Mouse (Mus musculus) heart, embryonic 12.5 days (tissue): ENCODE data around the gene Npw. TPM values are rescaled to one million over a fixed set of nuclear protein-coding genes. Genes with fewer than 3 reads are reported as not detected.

Experiments
- ATAC-seq: fragments of 200-750 bp; cut with Nextera tagmentation; 2 replicates; pipeline ENCODE4 v1.8.0; 2017; ENCODE audit warnings: moderate TSS enrichment, moderate library complexity; ENCODE audit not compliant: insufficient number of reproducible peaks, low FRiP score
- H3K27ac ChIP-seq: fragments of 300-500 bp; sonication (generic); 2 replicates; pipeline ENCODE4 v1.5.1; 2016; ENCODE audit warnings: mild to moderate bottlenecking, moderate library complexity; ENCODE audit not compliant: poor library complexity, severe bottlenecking
- H3K27me3 ChIP-seq: fragments of 300-500 bp; sonication (generic); replicated peaks from 2 replicates; pipeline ENCODE4 v1.6.1; 2016; ENCODE audit warnings: mild to moderate bottlenecking, moderate library complexity
- H3K36me3 ChIP-seq: fragments of 300-500 bp; sonication (generic); 2 replicates; pipeline ENCODE4 v1.6.1; 2016; ENCODE audit warnings: mild to moderate bottlenecking, moderate library complexity
- H3K4me1 ChIP-seq: fragments of 300-500 bp; sonication (generic); replicated peaks from 2 replicates; pipeline ENCODE4 v1.6.1; 2016; ENCODE audit warnings: mild to moderate bottlenecking
- H3K4me2 ChIP-seq: fragments of 300-500 bp; sonication (generic); 2 replicates; pipeline ENCODE4 v1.6.1; 2016; ENCODE audit warnings: mild to moderate bottlenecking, moderate library complexity
- H3K4me3 ChIP-seq: fragments of 300-500 bp; sonication (generic); 2 replicates; pipeline ENCODE4 v1.5.1; 2016; ENCODE audit warnings: mild to moderate bottlenecking
- H3K9ac ChIP-seq: fragments of 300-500 bp; sonication (generic); 2 replicates; pipeline ENCODE4 v1.6.1; 2016; ENCODE audit warnings: mild to moderate bottlenecking, moderate library complexity
- H3K9me3 ChIP-seq: fragments of 300-500 bp; sonication (generic); replicated peaks from 2 replicates; pipeline ENCODE4 v1.6.1; 2016; ENCODE audit warnings: mild to moderate bottlenecking, moderate library complexity
- WGBS: fragments of 180-500 bp; shearing (Covaris S2); methylation state at CpG from one replicate; pipeline ENCODE4 v1.1.7; 2016; 5-methylcytosine and 5-hydroxymethylcytosine counted together
- polyA plus RNA-seq: library from polyadenylated mRNA; unstranded; fragments of >200 nt; fragmentation: Nextera tagmentation; extraction: Ambion mirVana; gene quantifications from 2 replicates; pipeline ENCODE4 v1.2.1, GENCODE M21; 2016

Npw gene
- polyA plus RNA-seq, 1 experiment from 2014 or later, result not detected

GRCm38 (mm10) chr17:24692385-24692784, 34.1 kb upstream of the Npw start:
- H3K27me3 ChIP-seq, result peaks cover 47% of the 10 kb centered on the region
- no peaks in the 10 kb centered on the region for H3K9me3 ChIP-seq
- peaks cover 14% of the 10 kb centered on the region for H3K36me3 ChIP-seq
- H3K4me2 ChIP-seq, result no peak overlapping the region
- no peak overlapping the region for H3K4me3 ChIP-seq
- no peak overlapping the region for H3K27ac ChIP-seq
- H3K4me1 ChIP-seq, result peaks cover 28% of the 10 kb centered on the region
- ATAC-seq, result no peak
- WGBS, result 81% methylated on average over 5 of the region's 5 CpGs
- no peak overlapping the region for H3K9ac ChIP-seq

- H3K27me3 ChIP-seq, result peaks cover 66% of the 10 kb centered on the region
- ATAC-seq, result no peak
- peak within 1 kb of the TSS; percentile 57 for H3K4me3 ChIP-seq
- H3K4me1 ChIP-seq, result peaks cover 22% of the 10 kb centered on the region
- peaks cover 14% of the 10 kb centered on the region for H3K36me3 ChIP-seq
- no peak within 1 kb of the TSS for H3K27ac ChIP-seq
- H3K9me3 ChIP-seq, result no peaks in the 10 kb centered on the region
- WGBS, result under 1% methylated on average over 41 of the region's 55 CpGs
- H3K9ac ChIP-seq, result peak within 1 kb of the TSS; percentile 64
- peak within 1 kb of the TSS; percentile 86 for H3K4me2 ChIP-seq
Measured at GRCm38 (mm10) chr17:24689251-24690081, 31.2 kb upstream of the Npw start, which contains the start of gene Syngr3. Gene Syngr3 (minus strand): TSS chr17:24689955.

- no peak for ATAC-seq
- peak overlapping the region; percentile 36 for H3K4me3 ChIP-seq
- 19% methylated on average over 23 of the region's 23 CpGs for WGBS
- peaks cover 63% of the 10 kb centered on the region for H3K27me3 ChIP-seq
- 0 out of 2 replicates have a peak overlapping the region, but pooled peaks have one; percentile 30 for H3K9ac ChIP-seq
- peaks cover 22% of the 10 kb centered on the region for H3K4me1 ChIP-seq
- peak overlapping the region; percentile 61 for H3K4me2 ChIP-seq
- peaks cover 6% of the 10 kb centered on the region for H3K36me3 ChIP-seq
- H3K9me3 ChIP-seq, result no peaks in the 10 kb centered on the region
- H3K27ac ChIP-seq, result no peak overlapping the region
Measured at GRCm38 (mm10) chr17:24687599-24687998, 29.3 kb upstream of the Npw start.

GRCm38 (mm10) chr17:24687146-24687595, 28.9 kb upstream of the Npw start:
- Histone ChIP-seq H3K4me2 (peak overlapping the region; percentile 61), H3K27ac (no peak overlapping the region), H3K36me3 (peaks cover 6% of the 10 kb centered on the region), H3K9ac (peak overlapping the region; percentile 30; the same call in 1 of the 2 replicates), H3K27me3 (peaks cover 59% of the 10 kb centered on the region), H3K4me3 (peak overlapping the region; percentile 36), H3K9me3 (no peaks in the 10 kb centered on the region), H3K4me1 (peaks cover 22% of the 10 kb centered on the region)
- ATAC-seq, result peak; percentile 67
- WGBS, result 2% methylated on average over 25 of the region's 25 CpGs

- no peak overlapping the region for H3K27ac ChIP-seq
- no peak overlapping the region for H3K9ac ChIP-seq
- H3K27me3 ChIP-seq, result peaks cover 58% of the 10 kb centered on the region
- H3K4me3 ChIP-seq, result 0 out of 2 replicates have a peak overlapping the region, but pooled peaks have one; percentile 2
- WGBS, result 25% methylated on average over 16 of the region's 16 CpGs
- peaks cover 22% of the 10 kb centered on the region for H3K4me1 ChIP-seq
- ATAC-seq, result peak; percentile 48; the same call in 1 of the 2 replicates
- no peaks in the 10 kb centered on the region for H3K9me3 ChIP-seq
- H3K36me3 ChIP-seq, result peaks cover 10% of the 10 kb centered on the region
- H3K4me2 ChIP-seq, result peak overlapping the region; percentile 53
Measured at GRCm38 (mm10) chr17:24686514-24686913, 28.3 kb upstream of the Npw start.

GRCm38 (mm10) chr17:24677500-24678080, 19.3 kb upstream of the Npw start:
- Histone ChIP-seq H3K27ac (no peak overlapping the region), H3K9ac (no peak overlapping the region), H3K9me3 (no peaks in the 10 kb centered on the region), H3K4me3 (no peak overlapping the region), H3K36me3 (peaks cover 62% of the 10 kb centered on the region), H3K4me1 (peaks cover 25% of the 10 kb centered on the region), H3K27me3 (no peaks in the 10 kb centered on the region), H3K4me2 (no peak overlapping the region)
- WGBS, result 89% methylated on average over 24 of the region's 24 CpGs
- no peak for ATAC-seq

GRCm38 (mm10) chr17:24676877-24677276, 18.6 kb upstream of the Npw start:
- Histone ChIP-seq H3K27ac (no peak overlapping the region), H3K27me3 (no peaks in the 10 kb centered on the region), H3K36me3 (peaks cover 55% of the 10 kb centered on the region), H3K4me3 (no peak overlapping the region), H3K9ac (no peak overlapping the region), H3K9me3 (no peaks in the 10 kb centered on the region), H3K4me1 (peaks cover 32% of the 10 kb centered on the region), H3K4me2 (no peak overlapping the region)
- no peak for ATAC-seq
- 92% methylated on average over 5 of the region's 5 CpGs for WGBS

GRCm38 (mm10) chr17:24676187-24676586, 17.9 kb upstream of the Npw start:
- H3K36me3 ChIP-seq, result peaks cover 49% of the 10 kb centered on the region
- H3K9me3 ChIP-seq, result no peaks in the 10 kb centered on the region
- H3K4me3 ChIP-seq, result no peak overlapping the region
- H3K27ac ChIP-seq, result no peak overlapping the region
- ATAC-seq, result no peak
- H3K4me2 ChIP-seq, result no peak overlapping the region
- peaks cover 39% of the 10 kb centered on the region for H3K4me1 ChIP-seq
- H3K9ac ChIP-seq, result no peak overlapping the region
- 67% methylated on average over 2 of the region's 2 CpGs for WGBS
- no peaks in the 10 kb centered on the region for H3K27me3 ChIP-seq

GRCm38 (mm10) chr17:24674277-24674676, 16.0 kb upstream of the Npw start:
- Histone ChIP-seq H3K4me3 (no peak overlapping the region), H3K9me3 (no peaks in the 10 kb centered on the region), H3K27ac (no peak overlapping the region), H3K4me2 (no peak overlapping the region), H3K27me3 (no peaks in the 10 kb centered on the region), H3K9ac (0 out of 2 replicates have a peak overlapping the region, but pooled peaks have one; percentile 0), H3K36me3 (peaks cover 30% of the 10 kb centered on the region), H3K4me1 (peaks cover 49% of the 10 kb centered on the region)
- 60% methylated on average over 7 of the region's 7 CpGs for WGBS
- no peak for ATAC-seq

- no peak for ATAC-seq
- H3K27me3 ChIP-seq, result no peaks in the 10 kb centered on the region
- peaks cover 55% of the 10 kb centered on the region for H3K4me1 ChIP-seq
- no peak overlapping the region for H3K9ac ChIP-seq
- no peaks in the 10 kb centered on the region for H3K9me3 ChIP-seq
- no peak overlapping the region for H3K27ac ChIP-seq
- no peak overlapping the region for H3K4me3 ChIP-seq
- WGBS, result 25% methylated on average over 5 of the region's 5 CpGs
- peaks cover 9% of the 10 kb centered on the region for H3K36me3 ChIP-seq
- H3K4me2 ChIP-seq, result peak overlapping the region; percentile 26
Measured at GRCm38 (mm10) chr17:24672141-24672540, 13.9 kb upstream of the Npw start.

GRCm38 (mm10) chr17:24671346-24671745, 13.1 kb upstream of the Npw start:
- Histone ChIP-seq H3K9ac (peak overlapping the region; percentile 98; the same call in 1 of the 2 replicates), H3K27ac (no peak overlapping the region; the same call in 1 of the 2 replicates), H3K36me3 (peaks cover under 1% of the 10 kb centered on the region), H3K4me1 (peaks cover 55% of the 10 kb centered on the region), H3K4me3 (peak overlapping the region; percentile 97; the same call in 1 of the 2 replicates), H3K9me3 (no peaks in the 10 kb centered on the region), H3K4me2 (peak overlapping the region; percentile 90), H3K27me3 (no peaks in the 10 kb centered on the region)
- no peak for ATAC-seq
- 65% methylated on average over 5 of the region's 5 CpGs for WGBS
